Mouse (Mus musculus) left cerebral cortex, postnatal 25 days (tissue): ENCODE results near the gene Gm5346. TPM values are rescaled to one million over a fixed set of nuclear protein-coding genes. Genes with fewer than 3 reads are reported as not detected.
"Not testable (repeated sequence)": the region's sequence is repeated elsewhere in the genome, so short reads cannot be mapped to it uniquely, and the experiment has no call there.

ENCODE experiments used
- DNase-seq, 2 experiments: peaks; one replicate each; pipeline ENCODE4 v3.0.0; 2022; ENCODE audit warnings: low spot score in 2 of 2, mixed read lengths in 1 of 2
- intact Hi-C: fragments of 180-260 bp; cut with DNase I; formaldehyde crosslinking; loops from one replicate; pipeline ENCODE4 v1.15.1; 2025
- total RNA-seq, 2 experiments: library from RNA; stranded (reverse); gene quantifications; 2 replicates each; pipeline ENCODE4 v1.2.3; 2021

Gm5346 gene
- not detected for total RNA-seq

DNA sequence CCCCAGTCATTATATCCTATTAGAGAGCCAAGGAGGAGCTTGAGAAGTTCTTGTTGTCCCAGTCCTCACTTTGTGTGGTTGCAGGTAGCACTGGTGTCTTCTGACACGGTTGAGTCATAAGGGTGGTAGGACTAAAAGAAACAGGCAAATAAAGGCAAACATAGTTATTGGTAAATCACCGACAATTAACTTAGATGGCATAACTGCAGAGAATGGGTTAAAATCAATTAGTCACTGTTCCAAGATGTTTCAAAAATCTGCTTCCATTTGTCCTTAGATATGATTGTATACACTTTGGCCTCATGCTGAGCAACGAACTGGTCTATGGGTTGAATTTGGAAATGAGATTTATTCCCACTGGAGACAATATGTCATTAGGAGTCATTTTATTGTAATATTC lies at the start of gene Gm5346:
Gene Gm5346, minus strand, starts transcription at position 101 of the 400 bp plus-strand sequence.
- DNase-seq = no peak
- intact Hi-C loops = no loop called here

DNA sequence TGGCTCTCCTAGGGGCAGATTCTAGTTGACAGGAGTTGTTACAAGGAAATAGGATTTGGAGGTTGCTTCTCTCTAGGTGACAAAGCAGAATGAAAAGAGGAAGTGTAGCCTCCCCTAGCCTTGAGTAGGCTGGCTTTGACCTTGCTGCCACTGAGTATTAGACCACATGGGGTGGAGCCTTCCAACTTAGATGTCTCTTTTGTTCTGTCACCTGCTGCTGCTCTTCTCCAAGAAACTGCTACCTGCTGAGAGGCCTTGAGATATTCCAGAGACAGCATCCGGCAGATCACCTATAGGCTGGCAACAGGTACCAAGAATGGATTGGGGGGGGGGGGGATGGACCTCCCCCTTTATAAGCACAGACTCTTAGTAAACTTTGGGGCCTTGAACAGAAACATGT lies 11.0 kb downstream of the Gm5346 start:
- DNase-seq = no peak
- intact Hi-C loops = no loop called here

DNA sequence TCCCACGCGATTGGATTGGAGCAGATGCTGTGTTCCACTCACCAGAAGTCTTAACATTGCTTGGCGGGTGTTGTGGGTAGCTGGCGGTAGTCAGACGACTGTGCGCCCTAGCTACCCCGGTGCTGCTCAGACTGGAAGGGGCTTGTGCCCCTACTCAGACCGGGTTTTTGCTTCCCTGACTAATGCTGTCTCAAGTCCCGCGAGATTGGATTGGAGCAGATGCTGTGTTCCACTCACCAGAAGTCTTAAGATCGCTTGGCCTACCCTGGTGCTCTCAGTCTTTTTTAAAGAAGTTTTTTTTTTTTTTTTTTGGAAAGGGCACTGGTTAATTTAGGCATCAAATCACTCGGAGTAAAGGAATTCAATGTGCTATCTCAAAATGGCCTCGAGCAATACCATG lies 23.4 kb downstream of the Gm5346 start:
- intact Hi-C loops, DNase-seq: not testable (repeated sequence)

DNA sequence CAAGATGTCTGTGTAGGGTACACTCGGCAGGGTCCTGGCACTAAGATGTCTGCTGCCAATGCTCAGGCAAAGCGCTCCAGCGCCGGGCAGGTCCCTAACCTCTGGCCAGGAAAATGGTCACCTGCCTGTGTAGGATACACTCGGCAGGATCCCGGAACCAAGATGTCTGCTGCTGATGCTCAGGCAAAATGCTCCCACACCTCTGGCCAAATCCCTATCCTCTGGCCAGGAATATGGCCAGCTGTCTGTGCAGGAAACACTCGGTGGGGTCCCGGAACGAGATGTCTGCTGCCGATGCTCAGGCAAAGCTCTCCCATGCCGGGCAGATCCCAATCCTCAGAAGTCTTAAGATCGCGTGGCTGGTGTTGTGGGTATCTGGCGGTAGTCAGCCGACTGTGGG lies 23.9 kb downstream of the Gm5346 start:
- intact Hi-C loops = not testable (repeated sequence)

DNA sequence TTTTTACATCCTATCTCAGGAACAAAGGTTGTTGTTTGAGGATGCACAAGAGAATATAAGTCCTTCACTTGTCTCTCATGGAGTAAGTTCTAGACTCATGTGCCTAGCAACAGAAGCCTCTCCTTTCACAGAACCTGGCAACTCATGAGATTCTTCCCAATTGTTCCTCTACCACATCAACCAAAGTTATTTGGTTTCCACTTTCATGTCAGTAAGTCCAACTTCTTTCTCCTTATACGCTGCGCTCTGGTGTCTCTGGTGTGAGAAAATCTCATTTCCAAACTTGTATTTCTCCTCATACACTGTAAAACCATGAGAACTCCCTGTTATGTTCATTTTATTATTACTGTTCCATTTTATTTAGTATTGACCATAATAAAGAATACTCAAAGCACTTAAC lies 50.5 kb downstream of the Gm5346 start, which contains the start of gene Adam26a:
Gene Adam26a, minus strand, starts transcription at position 101 of the 400 bp plus-strand sequence.
- intact Hi-C loops, DNase-seq: not testable (repeated sequence)

More for the DNA sequence above, 23.9 kb downstream of the Gm5346 start:
- DNase-seq = not testable (repeated sequence)

Other genes starting within 250 kb of the Gm5346 start
- gene Adam26b, start 99.2 kb downstream of the Gm5346 start, total RNA-seq = not detected
- gene Adam26a, start 50.6 kb downstream of the Gm5346 start, total RNA-seq = not detected
- gene Adam34, start 82.8 kb upstream of the Gm5346 start, total RNA-seq = not detected